In genomic region chr11:78568827-78569226, GRCm38 (mm10) we compare ENCODE assay signal across 20 mouse cellular contexts.
"Had no signal": no experiment of that assay in that cellular context is flagged by ENCODE, and none has a peak within 500 bp of the region (broad histone marks: within the 10 kb centered on the region; RNA-seq: fewer than 3 reads in every experiment).

No protein-coding gene starts in this region.

- H3K27ac ChIP-seq: lung, embryonic 15.5 days; macrophage; midbrain, embryonic 13.5 days; midbrain, embryonic 15.5 days; neural tube, embryonic 13.5 days; neural tube, embryonic 15.5 days; stomach, embryonic 15.5 days; stomach, postnatal 0 days had no signal

- H3K4me3 ChIP-seq: lung, embryonic 15.5 days; midbrain, embryonic 13.5 days; midbrain, embryonic 15.5 days; neural tube, embryonic 13.5 days; neural tube, embryonic 15.5 days; stomach, embryonic 15.5 days had no signal

- H3K27me3 ChIP-seq: lung, embryonic 15.5 days; midbrain, embryonic 13.5 days; midbrain, embryonic 15.5 days; neural tube, embryonic 13.5 days; neural tube, embryonic 15.5 days; stomach, embryonic 15.5 days had no signal

- ATAC-seq: liver, postnatal 0 days; lung, postnatal 0 days; midbrain, embryonic 13.5 days; midbrain, embryonic 15.5 days had no signal

- DNase-seq: liver, postnatal 0 days; lung, adult 2 months; lung, postnatal 14 days; lung, postnatal 36 days; retina, postnatal 1 day; right cerebral cortex, adult 18-20 months; right cerebral cortex, postnatal 14 days; thymus, adult 2 months; thymus, postnatal 25 days; thymus, postnatal 4 days had no signal

- H3K4me1 ChIP-seq: midbrain, embryonic 13.5 days; midbrain, embryonic 15.5 days; neural tube, embryonic 13.5 days; neural tube, embryonic 15.5 days; stomach, embryonic 15.5 days had no signal

- H3K4me2 ChIP-seq: lung, embryonic 15.5 days; midbrain, embryonic 11.5 days; midbrain, embryonic 13.5 days; midbrain, embryonic 15.5 days; neural tube, embryonic 13.5 days; neural tube, embryonic 15.5 days; stomach, embryonic 15.5 days had no signal

- H3K9me3 ChIP-seq: lung, embryonic 15.5 days; midbrain, embryonic 13.5 days; midbrain, embryonic 15.5 days; neural tube, embryonic 13.5 days; neural tube, embryonic 15.5 days; stomach, embryonic 15.5 days had no signal

- H3K9ac ChIP-seq: liver, postnatal 0 days; lung, embryonic 15.5 days; midbrain, embryonic 13.5 days; midbrain, embryonic 15.5 days; neural tube, embryonic 13.5 days; neural tube, embryonic 15.5 days; stomach, embryonic 15.5 days had no signal
